Mouse (Mus musculus): ENCODE measurements around the gene Tecr. TPM values are rescaled to one million over a fixed set of nuclear protein-coding genes. Genes with fewer than 3 reads are reported as not detected.

Tecr gene
- polyA plus RNA-seq (2012; rRNA removed) = 974 and 984 TPM in 2 replicates

GRCm38 (mm10) chr8:83607661-83608397, at the start of gene Tecr, which contains the start of gene Dnajb1:
TSS of gene Tecr (minus strand) at chr8:83607971.
TSS of gene Dnajb1 (plus strand) at chr8:83608193.

GRCm38 (mm10) chr8:83652030-83652743, 44.4 kb upstream of the Tecr start, which contains the start of gene Gipc1:
TSS of gene Gipc1 (plus strand) at chr8:83652677.

GRCm38 (mm10) chr8:83566469-83567395, 41.0 kb downstream of the Tecr start, which contains the start of gene Ndufb7:
TSS of gene Ndufb7 (plus strand) at chr8:83566671.

GRCm38 (mm10) chr8:83535736-83536135, 72.0 kb downstream of the Tecr start, which contains the start of gene Olfr370:
TSS of gene Olfr370 (plus strand) at chr8:83535780.

Other genes starting within 250 kb of the Tecr start
- gene Clgn, start 218.1 kb downstream of the Tecr start, polyA plus RNA-seq (2012; rRNA removed) = 6.0 and 6.8 TPM in 2 replicates
- 145 and 155 TPM in 2 replicates for gene Scoc, start 149.6 kb downstream of the Tecr start, polyA plus RNA-seq (2012; rRNA removed)
- 0.02 and 0.03 TPM in 2 replicates for gene Olfr370, start 72.2 kb downstream of the Tecr start, polyA plus RNA-seq (2012; rRNA removed)
- gene Ndufb7, start 41.3 kb downstream of the Tecr start, polyA plus RNA-seq (2012; rRNA removed) = 303 and 319 TPM in 2 replicates
- 31.1 and 34.0 TPM in 2 replicates for gene Dnajb1, start 222 bp upstream of the Tecr start, polyA plus RNA-seq (2012; rRNA removed)
- 92.0 and 93.3 TPM in 2 replicates for gene Gipc1, start 44.7 kb upstream of the Tecr start, polyA plus RNA-seq (2012; rRNA removed)
- gene Ptger1, start 58.7 kb upstream of the Tecr start, polyA plus RNA-seq (2012; rRNA removed) = 1.00 and 1.2 TPM in 2 replicates
- gene Pkn1, start 91.2 kb upstream of the Tecr start, polyA plus RNA-seq (2012; rRNA removed) = 63.8 and 64.0 TPM in 2 replicates
- 86.0 and 87.4 TPM in 2 replicates for gene Ddx39, start 107.2 kb upstream of the Tecr start, polyA plus RNA-seq (2012; rRNA removed)
- 17.3 and 26.4 TPM in 2 replicates for gene Adgre5, start 133.4 kb upstream of the Tecr start, polyA plus RNA-seq (2012; rRNA removed)

Measured in central nervous system, embryonic 14 days (tissue).